Mouse (Mus musculus): Measurements from ENCODE around the gene Strc.
A peak's percentile ranks its signal among the peaks of the same experiment; 100 is the strongest.

Strc gene

DNA sequence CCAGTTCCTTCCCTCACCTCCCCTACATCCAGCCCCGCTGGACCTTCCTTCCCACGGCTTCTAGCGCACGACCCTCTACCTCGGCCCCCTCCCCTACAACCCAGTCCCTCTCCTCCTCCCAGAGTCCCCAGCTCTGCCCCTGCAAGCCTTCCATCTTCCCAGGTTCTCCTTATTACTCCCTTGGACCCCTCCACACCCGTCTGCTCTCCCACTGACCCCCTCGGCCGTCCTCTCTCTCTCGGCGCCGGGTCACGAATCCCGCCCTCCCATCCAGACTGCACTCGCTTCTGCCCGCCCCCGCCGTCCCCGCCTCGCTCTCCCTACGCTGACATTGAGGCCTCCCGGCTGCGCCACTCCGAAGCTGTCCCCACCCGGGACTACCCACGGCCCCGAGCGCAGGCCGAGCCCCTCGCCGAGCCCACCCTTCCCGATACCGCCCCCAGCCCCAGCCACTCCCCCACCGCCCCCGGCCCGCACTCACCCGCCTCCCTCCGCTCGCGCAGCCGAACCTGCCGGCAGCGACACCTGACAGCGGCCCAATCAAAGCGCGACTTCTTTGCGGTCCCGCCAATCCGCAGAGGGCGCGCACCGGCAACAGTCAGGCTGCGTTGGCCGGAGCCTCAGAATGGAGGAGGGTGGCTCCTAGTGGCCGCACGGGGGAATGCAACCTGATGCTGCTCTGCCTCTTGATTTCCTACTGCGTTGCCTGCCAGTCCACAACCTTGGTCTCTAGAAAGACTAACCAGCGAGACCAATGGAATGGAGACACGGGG, 32.0 kb downstream of the Strc start, which contains the start of gene Ppip5k1:
Gene Ppip5k1, minus strand, starts transcription at position 577 of the 773 bp plus-strand sequence.
- peak; percentile 98 to 99 for DNase-seq

DNA sequence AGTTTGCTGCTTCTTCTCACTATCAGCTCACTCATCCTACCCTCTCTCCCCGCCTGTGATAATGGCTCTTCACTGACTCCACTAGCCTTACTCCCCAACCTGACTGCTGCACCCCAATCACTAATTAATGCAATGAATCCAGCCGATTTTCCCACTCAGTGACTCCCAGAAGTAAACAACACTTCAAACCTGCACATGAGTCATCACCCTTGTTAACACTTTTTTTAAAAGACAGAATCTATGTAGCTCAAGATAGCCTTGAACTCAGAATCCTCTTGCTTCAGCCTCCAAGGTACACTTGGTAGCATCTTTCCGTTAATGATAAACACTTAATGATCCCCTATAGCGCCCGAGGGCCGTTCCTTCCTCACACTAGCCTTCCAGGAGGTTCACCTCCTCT, 32.6 kb downstream of the Strc start:
- DNase-seq = no peak

- no peak for DNase-seq
These were observed 33.8 kb downstream of the Strc start for GRCm38 (mm10) chr2:121353156-121353555.

- no peak for DNase-seq
These were observed 47.9 kb downstream of the Strc start for GRCm38 (mm10) chr2:121339057-121339456.

- DNase-seq = no peak
These were observed 57.5 kb downstream of the Strc start for GRCm38 (mm10) chr2:121329492-121329891.

GRCm38 (mm10) chr2:121323693-121324470, 63.1 kb downstream of the Strc start:
- DNase-seq = no peak

- no peak for DNase-seq
These were observed 63.9 kb downstream of the Strc start for GRCm38 (mm10) chr2:121323041-121323440.

- DNase-seq = no peak
These were observed 70.7 kb downstream of the Strc start for GRCm38 (mm10) chr2:121316278-121316677.
